In genomic region chr1:34293198-34293597, GRCm38 (mm10) we compare ENCODE assay signal across 19 mouse cellular contexts.
DNase-seq lines count a peak whose midpoint lies in the region; ATAC-seq lines count a peak whose summit lies in the region.
"Had no signal": no experiment of that assay in that cellular context is flagged by ENCODE, and none has a peak within 500 bp of the region (broad histone marks: within the 10 kb centered on the region; RNA-seq: fewer than 3 reads in every experiment).

No protein-coding gene starts in this region.

- no peak overlapping the region for H3K27ac ChIP-seq in neural tube, embryonic 15.5 days (replicated peaks)
- H3K27ac ChIP-seq: embryonic facial prominence, embryonic 15.5 days; forebrain, embryonic 10.5 days; hindbrain, embryonic 12.5 days; layer of hippocampus, adult 2 months; midbrain, embryonic 15.5 days had no signal

- peak; percentile 91 for ATAC-seq in cerebellum, adult (ENCODE audit: insufficient number of reproducible peaks, low FRiP score, low TSS enrichment)
- ATAC-seq in erythroid progenitor cell, adult 5-6 weeks (replicated peaks; ENCODE audit: low FRiP score, poor library complexity, severe bottlenecking) = no peak
- ATAC-seq in neural tube, embryonic 15.5 days (ENCODE audit: low FRiP score) = no peak
- ATAC-seq: CD4-positive, CD25-positive, alpha-beta regulatory T cell, adult 4 months; midbrain, embryonic 15.5 days had no signal

- peaks cover 85% of the 10 kb centered on the region for H3K36me3 ChIP-seq in neural tube, embryonic 15.5 days

- no peaks in the 10 kb centered on the region for H3K27me3 ChIP-seq in neural tube, embryonic 15.5 days (replicated peaks)
- H3K27me3 ChIP-seq: embryonic facial prominence, embryonic 15.5 days; hindbrain, embryonic 12.5 days; midbrain, embryonic 15.5 days had no signal

- H3K4me1 ChIP-seq in neural tube, embryonic 15.5 days = no peaks in the 10 kb centered on the region
- H3K4me1 ChIP-seq: forebrain, embryonic 10.5 days; hindbrain, embryonic 12.5 days; midbrain, embryonic 15.5 days had no signal

- WGBS in neural tube, embryonic 15.5 days = 96% methylated on average over 14 of the region's 14 CpGs

- no peak overlapping the region for H3K4me2 ChIP-seq in neural tube, embryonic 15.5 days
- H3K4me2 ChIP-seq: embryonic facial prominence, embryonic 15.5 days; hindbrain, embryonic 12.5 days; midbrain, embryonic 15.5 days had no signal

- intact Hi-C loops in left cerebral cortex, postnatal 4 days (cut with DNase I) = no loop called here
- intact Hi-C loops in left cerebral cortex, postnatal 25 days (cut with DNase I) = no loop called here

- no peaks in the 10 kb centered on the region for H3K9me3 ChIP-seq in neural tube, embryonic 15.5 days (replicated peaks)
- H3K9me3 ChIP-seq: embryonic facial prominence, embryonic 15.5 days; hindbrain, embryonic 12.5 days; midbrain, embryonic 15.5 days had no signal

- H3K9ac ChIP-seq in neural tube, embryonic 15.5 days (replicated peaks) = no peak overlapping the region
- H3K9ac ChIP-seq: embryonic facial prominence, embryonic 15.5 days; hindbrain, embryonic 12.5 days; midbrain, embryonic 15.5 days had no signal

- no peak for DNase-seq in cerebellum, postnatal 4 days (ENCODE audit: low spot score in 2 of 2)
- DNase-seq in left cerebral cortex, postnatal 4 days = peak; percentile 23
- no peak for DNase-seq in left cerebral cortex, postnatal 25 days (ENCODE audit: low spot score in 2 of 2)
- peak; percentile 85 for DNase-seq in cerebellum, adult 9-10 months
- no peak for DNase-seq in c-Kit-positive CD71-positive TER-119-positive erythroid progenitor cells, embryonic 14.5 days (ENCODE audit: low spot score)
- DNase-seq: heart, postnatal 10 days; kidney, adult 8-10 months; kidney, postnatal 14 days; lung, adult 18-20 months; right cerebral cortex, postnatal 14 days had no signal

- H3K4me3 ChIP-seq in neural tube, embryonic 15.5 days (replicated peaks) = no peak overlapping the region
- H3K4me3 ChIP-seq: embryonic facial prominence, embryonic 15.5 days; forebrain, embryonic 10.5 days; hindbrain, embryonic 12.5 days; layer of hippocampus, adult 2 months; midbrain, embryonic 15.5 days had no signal

Comparison
In these comparisons a context has a peak if more than half of its experiments do, and no peak if none do; other contexts are left out.
1. DNase-seq: peak in left cerebral cortex, postnatal 4 days (single experiment) and cerebellum, adult 9-10 months (single experiment); none in cerebellum, postnatal 4 days (0 of 2), left cerebral cortex, postnatal 25 days (0 of 2) and c-Kit-positive CD71-positive TER-119-positive erythroid progenitor cells, embryonic 14.5 days (single experiment).